9 mouse cellular contexts compared by ENCODE assay signal in the genomic region with DNA sequence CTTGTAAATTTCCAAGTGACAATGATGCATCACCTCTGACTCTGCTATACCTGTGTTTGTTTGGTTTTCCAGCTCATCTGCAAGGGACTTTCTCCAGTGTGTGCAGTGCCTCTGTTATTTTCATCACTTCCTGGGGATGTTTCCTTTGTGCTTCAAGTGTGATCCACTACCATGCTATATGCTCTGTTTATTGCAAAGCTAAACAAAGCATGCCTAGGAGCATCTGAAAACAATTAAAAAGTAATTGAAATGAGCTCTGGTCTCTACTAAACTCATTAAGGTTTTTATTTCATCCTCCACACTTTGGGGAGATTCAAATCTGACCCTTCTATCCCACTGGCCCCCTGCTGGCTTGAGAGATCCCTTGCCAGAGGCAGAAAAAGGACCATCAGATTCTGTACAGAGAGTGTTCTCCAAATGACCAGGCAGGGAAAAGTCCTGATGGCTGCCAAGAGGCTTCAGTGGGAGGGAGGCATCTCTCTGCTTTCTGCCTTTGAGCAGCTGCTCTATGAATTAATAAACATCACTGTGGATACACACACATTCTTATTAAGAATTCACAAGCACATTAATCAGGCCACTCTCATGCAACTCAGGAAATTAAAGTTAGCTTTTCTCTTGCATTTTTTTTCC. TPM values are rescaled to one million over a fixed set of nuclear protein-coding genes. Genes with fewer than 3 reads are reported as not detected.
DNase-seq lines count a peak whose midpoint lies in the region; ATAC-seq and TF ChIP-seq lines count a peak whose summit lies in the region.
"Had no signal": no experiment of that assay in that cellular context is flagged by ENCODE, and none has a peak within 500 bp of the region (broad histone marks: within the 10 kb centered on the region; RNA-seq: fewer than 3 reads in every experiment).

No protein-coding gene starts in this region.

- TF ChIP-seq POLR2A in embryonic fibroblast, embryonic 13.5 days (IDR thresholded peaks at IDR 0.05; ENCODE audit: low read depth, low read length): no peak

- no peak overlapping the region for H3K9ac ChIP-seq in hindbrain, embryonic 11.5 days (ENCODE audit: low read depth, low read length)
- no peak overlapping the region for H3K9ac ChIP-seq in midbrain, embryonic 16.5 days (ENCODE audit: low read depth, low read length)

- no peak overlapping the region for H3K4me3 ChIP-seq in hindbrain, embryonic 11.5 days (ENCODE audit: low read depth, low read length)
- no peak overlapping the region for H3K4me3 ChIP-seq in hindbrain, embryonic 10.5 days
- H3K4me3 ChIP-seq in embryonic fibroblast, embryonic 13.5 days (ENCODE audit: insufficient read depth, low read length): no peak overlapping the region
- no peak overlapping the region for H3K4me3 ChIP-seq in midbrain, embryonic 16.5 days (ENCODE audit: low read depth, low read length)

- no peaks in the 10 kb centered on the region for H3K27me3 ChIP-seq in hindbrain, embryonic 11.5 days (ENCODE audit: control insufficient read depth, insufficient read depth, low read length)
- H3K27me3 ChIP-seq in hindbrain, embryonic 10.5 days (ENCODE audit: insufficient read depth, poor library complexity, severe bottlenecking): no peaks in the 10 kb centered on the region
- no peaks in the 10 kb centered on the region for H3K27me3 ChIP-seq in midbrain, embryonic 16.5 days (ENCODE audit: control insufficient read depth, insufficient read depth, low read depth, low read length)

- DNase-seq in hindbrain, embryonic 11.5 days (ENCODE audit: low spot score): peak; percentile 3
- no peak for DNase-seq in hindbrain, embryonic 10.5 days (ENCODE audit: low spot score)
- peak; percentile 4 for DNase-seq in cerebellum, adult 11 months
- DNase-seq in right cerebral cortex, adult 18-20 months: no peak
- no peak for DNase-seq in layer of hippocampus, adult 18-20 months (ENCODE audit: low spot score in 2 of 2)
- DNase-seq in layer of hippocampus, postnatal 10 days (ENCODE audit: low spot score in 2 of 2): no peak
- DNase-seq: heart, adult 18-20 months had no signal

- H3K9me3 ChIP-seq in hindbrain, embryonic 11.5 days (ENCODE audit: control insufficient read depth, low read length): no peaks in the 10 kb centered on the region
- no peaks in the 10 kb centered on the region for H3K9me3 ChIP-seq in hindbrain, embryonic 10.5 days
- no peaks in the 10 kb centered on the region for H3K9me3 ChIP-seq in midbrain, embryonic 16.5 days (replicated peaks; ENCODE audit: control insufficient read depth, low read length, poor library complexity, severe bottlenecking)

- ATAC-seq in hindbrain, embryonic 11.5 days (ENCODE audit: low FRiP score): no peak
- ATAC-seq in midbrain, embryonic 16.5 days: peak; percentile 77

- H3K4me2 ChIP-seq in hindbrain, embryonic 11.5 days (replicated peaks; ENCODE audit: low read depth, low read length): no peak overlapping the region
- no peak overlapping the region for H3K4me2 ChIP-seq in midbrain, embryonic 16.5 days (ENCODE audit: low read length)

- H3K4me1 ChIP-seq in hindbrain, embryonic 11.5 days (replicated peaks; ENCODE audit: control insufficient read depth, insufficient read depth, low read length): no peaks in the 10 kb centered on the region
- H3K4me1 ChIP-seq in hindbrain, embryonic 10.5 days (replicated peaks): no peaks in the 10 kb centered on the region
- H3K4me1 ChIP-seq in embryonic fibroblast, embryonic 13.5 days (ENCODE audit: control insufficient read depth, insufficient read depth, low read length): no peaks in the 10 kb centered on the region
- H3K4me1 ChIP-seq in midbrain, embryonic 16.5 days (ENCODE audit: control insufficient read depth, insufficient read depth, low read length): no peaks in the 10 kb centered on the region; the same call in 1 of the 2 replicates

- H3K36me3 ChIP-seq in hindbrain, embryonic 11.5 days (ENCODE audit: control insufficient read depth, insufficient read depth, low read length): no peaks in the 10 kb centered on the region
- no peaks in the 10 kb centered on the region for H3K36me3 ChIP-seq in hindbrain, embryonic 10.5 days
- no peaks in the 10 kb centered on the region for H3K36me3 ChIP-seq in midbrain, embryonic 16.5 days (ENCODE audit: control insufficient read depth, insufficient read depth, low read length)

- TF ChIP-seq CTCF in embryonic fibroblast, embryonic 13.5 days (IDR thresholded peaks at IDR 0.05; ENCODE audit: borderline replicate concordance, insufficient read depth, low read length): no peak

- no peak overlapping the region for H3K27ac ChIP-seq in hindbrain, embryonic 11.5 days (ENCODE audit: low read depth, low read length)
- no peak overlapping the region for H3K27ac ChIP-seq in hindbrain, embryonic 10.5 days
- peak overlapping the region; percentile 12 for H3K27ac ChIP-seq in embryonic fibroblast, embryonic 13.5 days (ENCODE audit: insufficient read depth, low read length)
- H3K27ac ChIP-seq in midbrain, embryonic 16.5 days (ENCODE audit: low read length): no peak overlapping the region

RNA-seq across cellular contexts. Expression of a gene that starts 57.0 kb away (rescaled TPM):
- polyA plus RNA-seq in hindbrain, embryonic 11.5 days (2014; fragmentation: Nextera tagmentation; extraction: Ambion mirVana): 4.3 and 4.7 TPM in 2 replicates
- polyA plus RNA-seq in hindbrain, embryonic 10.5 days (2016; fragmentation: Nextera tagmentation; extraction: Ambion mirVana): 2.3 and 3.4 TPM in 2 replicates
- 2.1 and 2.8 TPM in 2 replicates for polyA plus RNA-seq in embryonic fibroblast, embryonic 13.5 days (2011; ENCODE audit: insufficient read length, low read depth, missing spikeins)
- 1.1 and 1.2 TPM in 2 replicates for polyA plus RNA-seq in midbrain, embryonic 16.5 days (2015; fragmentation: Nextera tagmentation; extraction: Ambion mirVana)
- 10 to 100 TPM; 28.0 to 31.0 TPM for total RNA-seq in layer of hippocampus, adult 18-20 months (2021)
- 10 to 100 TPM; 14.1 to 14.9 TPM for total RNA-seq in layer of hippocampus, postnatal 10 days (2021)

Comparison
In these comparisons a context has a peak if more than half of its experiments do, and no peak if none do; other contexts are left out.
1. DNase-seq: peak in hindbrain, embryonic 11.5 days (single experiment) and cerebellum, adult 11 months (single experiment); none in hindbrain, embryonic 10.5 days (single experiment), right cerebral cortex, adult 18-20 months (single experiment), layer of hippocampus, adult 18-20 months (0 of 2) and layer of hippocampus, postnatal 10 days (0 of 2).